Mouse (Mus musculus): ENCODE measurements at regions not wholly inside any gene's neighbourhood (a gene's known extent, or its start where the extent isn't known, plus 50 kb on each side); places are given as distances from the start of the nearest gene placed in this dataset.
"Not testable (repeated sequence)": the region's sequence is repeated elsewhere in the genome, so short reads cannot be mapped to it uniquely, and the experiment has no call there.

DNA sequence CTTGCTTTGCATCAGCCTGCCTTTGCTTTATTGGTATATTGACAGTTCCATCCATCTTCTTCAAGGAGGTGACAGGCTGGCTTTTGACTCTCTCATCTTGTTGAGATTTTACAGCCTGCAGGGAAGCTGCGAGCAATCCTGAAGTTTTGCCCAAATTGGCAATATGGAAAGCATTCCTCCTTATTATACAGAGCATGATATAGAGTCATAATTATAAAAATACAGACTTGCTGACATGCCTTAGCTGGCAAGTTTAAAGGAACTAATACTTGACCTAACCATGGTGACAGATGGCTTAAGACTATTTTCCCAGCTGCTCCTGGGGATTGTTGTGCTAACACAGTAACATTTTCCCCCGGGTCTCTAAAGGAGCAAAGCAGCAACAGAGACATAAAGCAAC is 1078.6 kb upstream of the Sel1l start:
- H3K36me3 ChIP-seq (ENCODE audit: control insufficient read depth, insufficient read depth, low read length): no peaks in the 10 kb centered on the region
- ATAC-seq (replicated peaks; ENCODE audit: low FRiP score) (no peak), DNase-seq (ENCODE audit: low spot score) (no peak)
- H3K27me3 ChIP-seq (ENCODE audit: control insufficient read depth, insufficient read depth, low read length): no peaks in the 10 kb centered on the region
- H3K9me3 ChIP-seq (ENCODE audit: control insufficient read depth, low read length): no peaks in the 10 kb centered on the region
- 82% methylated on average over 2 of the region's 2 CpGs for WGBS
- H3K4me1 ChIP-seq (replicated peaks; ENCODE audit: control insufficient read depth, insufficient read depth, low read length): no peaks in the 10 kb centered on the region
- H3K27ac ChIP-seq (ENCODE audit: low read depth, low read length): no peak overlapping the region
- no peak overlapping the region for H3K9ac ChIP-seq (ENCODE audit: low read length)
- no peak overlapping the region for H3K4me2 ChIP-seq (ENCODE audit: low read depth, low read length, severe bottlenecking)
- no peak overlapping the region for H3K4me3 ChIP-seq (ENCODE audit: low read depth, low read length)

DNA sequence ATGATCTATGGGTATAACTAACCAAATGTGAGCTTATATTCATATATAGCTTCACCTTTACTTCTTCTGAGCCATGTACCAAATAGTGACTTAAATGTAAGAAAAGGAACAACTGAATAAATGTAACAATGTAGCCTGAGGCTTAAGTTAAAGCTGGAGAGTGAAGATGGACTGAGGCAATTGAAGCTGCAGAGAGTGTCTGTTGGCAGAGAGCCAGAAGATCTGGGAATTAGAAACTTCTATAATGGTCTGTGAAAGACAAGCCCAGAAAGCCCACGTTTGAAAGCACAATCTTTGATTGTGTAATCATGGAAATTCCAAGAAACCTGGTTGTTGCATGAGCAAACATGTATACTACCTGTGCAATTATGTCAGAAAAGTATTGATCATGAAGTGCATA is 1078.0 kb upstream of the Sel1l start:
- no peaks in the 10 kb centered on the region for H3K4me1 ChIP-seq (replicated peaks; ENCODE audit: control insufficient read depth, insufficient read depth, low read length)
- ATAC-seq (replicated peaks; ENCODE audit: low FRiP score): no peak
- WGBS: 33% methylated on average over 1 of the region's 1 CpGs
- H3K36me3 ChIP-seq (ENCODE audit: control insufficient read depth, insufficient read depth, low read length): no peaks in the 10 kb centered on the region
- no peak overlapping the region for H3K4me3 ChIP-seq (ENCODE audit: low read depth, low read length)
- no peak for DNase-seq (ENCODE audit: low spot score)
- H3K9me3 ChIP-seq (ENCODE audit: control insufficient read depth, low read length): no peaks in the 10 kb centered on the region
- H3K27ac ChIP-seq (ENCODE audit: low read depth, low read length): no peak overlapping the region
- no peak overlapping the region for H3K9ac ChIP-seq (ENCODE audit: low read length)
- no peaks in the 10 kb centered on the region for H3K27me3 ChIP-seq (ENCODE audit: control insufficient read depth, insufficient read depth, low read length)
- no peak overlapping the region for H3K4me2 ChIP-seq (ENCODE audit: low read depth, low read length, severe bottlenecking)

DNA sequence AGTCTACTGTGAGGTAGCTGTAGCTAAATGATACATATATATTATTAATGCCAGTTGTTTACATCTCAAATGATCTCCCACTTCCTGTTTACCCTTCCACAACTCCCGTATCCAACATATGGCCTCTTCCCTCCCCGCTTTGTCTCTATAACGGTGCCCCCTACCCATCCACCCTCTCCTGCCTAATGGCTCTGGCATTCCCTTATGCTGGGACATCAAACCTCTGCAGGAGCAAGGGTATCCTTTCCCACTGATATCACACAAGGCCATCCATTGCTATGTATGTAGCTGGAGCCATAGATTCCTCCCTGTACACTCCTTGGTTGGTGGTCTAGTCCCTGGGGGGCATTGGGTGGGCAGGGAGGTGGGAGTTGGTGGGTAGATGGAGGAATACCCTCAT is 1071.0 kb upstream of the Sel1l start:
- 93% methylated on average over 3 of the region's 3 CpGs for WGBS
- Histone ChIP-seq H3K9ac (ENCODE audit: low read length) (no peak overlapping the region), H3K9me3 (ENCODE audit: control insufficient read depth, low read length) (no peaks in the 10 kb centered on the region), H3K36me3 (ENCODE audit: control insufficient read depth, insufficient read depth, low read length) (no peaks in the 10 kb centered on the region), H3K4me2 (ENCODE audit: low read depth, low read length, severe bottlenecking) (no peak overlapping the region), H3K4me3 (ENCODE audit: low read depth, low read length) (no peak overlapping the region), H3K27ac (ENCODE audit: low read depth, low read length) (no peak overlapping the region), H3K4me1 (replicated peaks; ENCODE audit: control insufficient read depth, insufficient read depth, low read length) (no peaks in the 10 kb centered on the region), H3K27me3 (ENCODE audit: control insufficient read depth, insufficient read depth, low read length) (no peaks in the 10 kb centered on the region)
- ATAC-seq (replicated peaks; ENCODE audit: low FRiP score): no peak
- no peak for DNase-seq (ENCODE audit: low spot score)

DNA sequence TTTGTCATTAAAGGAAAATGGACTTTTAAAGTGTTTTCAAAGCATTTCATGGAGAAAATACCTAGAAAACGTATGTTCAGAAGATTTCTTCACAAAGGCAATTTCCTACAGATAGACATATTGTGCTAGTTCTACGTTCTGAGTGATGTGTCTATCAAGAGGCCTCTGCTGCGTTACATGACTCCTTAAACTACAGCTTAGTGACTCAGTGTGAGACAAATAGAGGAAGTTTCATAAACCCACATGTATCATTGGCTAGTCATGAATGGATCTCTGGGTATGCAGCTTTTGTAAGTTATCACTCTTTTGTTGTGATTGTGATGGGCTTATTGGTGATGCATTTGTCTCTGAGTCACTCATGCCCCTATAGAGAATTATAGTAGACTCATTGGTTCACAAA is 1067.3 kb upstream of the Sel1l start:
- no peak overlapping the region for H3K4me2 ChIP-seq (ENCODE audit: low read depth, low read length, severe bottlenecking)
- ATAC-seq (replicated peaks; ENCODE audit: low FRiP score): no peak
- WGBS: 85% methylated on average over 3 of the region's 3 CpGs

DNA sequence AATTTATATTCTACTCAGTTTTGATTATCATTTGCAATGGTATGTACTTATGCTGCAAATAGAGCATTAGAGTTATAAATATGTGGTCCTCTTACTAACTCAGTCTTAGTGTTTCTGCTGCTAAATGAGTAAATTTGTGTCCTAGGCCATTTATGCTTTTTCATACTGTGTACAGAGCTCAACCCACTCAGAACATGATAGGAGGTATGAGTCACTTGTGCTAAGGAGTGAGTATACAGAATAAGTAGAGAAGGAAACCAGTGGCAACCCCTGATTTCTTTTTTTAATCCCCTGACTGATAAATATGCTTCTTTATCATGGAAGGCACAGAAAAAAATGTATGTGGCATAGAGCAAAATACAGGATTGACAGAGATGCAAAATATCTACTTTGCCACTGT is 1066.8 kb upstream of the Sel1l start:
- ATAC-seq (replicated peaks; ENCODE audit: low FRiP score) (no peak), DNase-seq (ENCODE audit: low spot score) (no peak)
- no peak overlapping the region for H3K4me2 ChIP-seq (ENCODE audit: low read depth, low read length, severe bottlenecking)
- H3K4me1 ChIP-seq (replicated peaks; ENCODE audit: control insufficient read depth, insufficient read depth, low read length): no peaks in the 10 kb centered on the region
- H3K27me3 ChIP-seq (ENCODE audit: control insufficient read depth, insufficient read depth, low read length): no peaks in the 10 kb centered on the region
- H3K9ac ChIP-seq (ENCODE audit: low read length): no peak overlapping the region
- H3K36me3 ChIP-seq (ENCODE audit: control insufficient read depth, insufficient read depth, low read length): no peaks in the 10 kb centered on the region
- H3K27ac ChIP-seq (ENCODE audit: low read depth, low read length): no peak overlapping the region
- no peak overlapping the region for H3K4me3 ChIP-seq (ENCODE audit: low read depth, low read length)
- no peaks in the 10 kb centered on the region for H3K9me3 ChIP-seq (ENCODE audit: control insufficient read depth, low read length)

More for the DNA sequence above, 1067.3 kb upstream of the Sel1l start:
- H3K9me3 ChIP-seq (ENCODE audit: control insufficient read depth, low read length): no peaks in the 10 kb centered on the region
- no peak for DNase-seq (ENCODE audit: low spot score)
- H3K27me3 ChIP-seq (ENCODE audit: control insufficient read depth, insufficient read depth, low read length): no peaks in the 10 kb centered on the region
- no peak overlapping the region for H3K4me3 ChIP-seq (ENCODE audit: low read depth, low read length)
- H3K4me1 ChIP-seq (replicated peaks; ENCODE audit: control insufficient read depth, insufficient read depth, low read length): no peaks in the 10 kb centered on the region
- no peak overlapping the region for H3K9ac ChIP-seq (ENCODE audit: low read length)
- H3K27ac ChIP-seq (ENCODE audit: low read depth, low read length): no peak overlapping the region
- no peaks in the 10 kb centered on the region for H3K36me3 ChIP-seq (ENCODE audit: control insufficient read depth, insufficient read depth, low read length)

DNA sequence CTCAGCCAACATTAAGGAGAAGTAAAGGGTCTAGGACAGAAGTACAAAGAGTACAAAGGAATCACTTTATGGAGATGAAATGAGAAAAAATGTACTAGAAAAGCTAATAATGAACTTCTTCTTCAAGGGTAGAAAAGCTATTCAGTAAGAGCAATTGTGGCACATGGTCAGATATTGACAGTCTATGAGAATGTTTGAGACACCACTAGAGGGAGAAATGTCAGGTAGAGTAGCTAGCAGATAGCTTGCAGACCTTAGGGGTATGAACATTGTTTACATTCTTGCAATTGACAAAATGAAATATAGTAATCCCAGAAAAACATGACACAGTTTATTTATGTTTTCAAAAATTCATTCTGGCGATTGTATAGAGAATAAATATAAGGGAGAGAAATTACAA is 1066.2 kb upstream of the Sel1l start:
- no peaks in the 10 kb centered on the region for H3K4me1 ChIP-seq (replicated peaks; ENCODE audit: control insufficient read depth, insufficient read depth, low read length)
- H3K9me3 ChIP-seq (ENCODE audit: control insufficient read depth, low read length): no peaks in the 10 kb centered on the region
- no peaks in the 10 kb centered on the region for H3K36me3 ChIP-seq (ENCODE audit: control insufficient read depth, insufficient read depth, low read length)
- no peaks in the 10 kb centered on the region for H3K27me3 ChIP-seq (ENCODE audit: control insufficient read depth, insufficient read depth, low read length)
- DNase-seq (ENCODE audit: low spot score) (no peak), ATAC-seq (replicated peaks; ENCODE audit: low FRiP score) (no peak)
- H3K9ac ChIP-seq (ENCODE audit: low read length): no peak overlapping the region
- no peak overlapping the region for H3K4me2 ChIP-seq (ENCODE audit: low read depth, low read length, severe bottlenecking)
- no peak overlapping the region for H3K4me3 ChIP-seq (ENCODE audit: low read depth, low read length)
- no peak overlapping the region for H3K27ac ChIP-seq (ENCODE audit: low read depth, low read length)
- 95% methylated on average over 1 of the region's 1 CpGs for WGBS

DNA sequence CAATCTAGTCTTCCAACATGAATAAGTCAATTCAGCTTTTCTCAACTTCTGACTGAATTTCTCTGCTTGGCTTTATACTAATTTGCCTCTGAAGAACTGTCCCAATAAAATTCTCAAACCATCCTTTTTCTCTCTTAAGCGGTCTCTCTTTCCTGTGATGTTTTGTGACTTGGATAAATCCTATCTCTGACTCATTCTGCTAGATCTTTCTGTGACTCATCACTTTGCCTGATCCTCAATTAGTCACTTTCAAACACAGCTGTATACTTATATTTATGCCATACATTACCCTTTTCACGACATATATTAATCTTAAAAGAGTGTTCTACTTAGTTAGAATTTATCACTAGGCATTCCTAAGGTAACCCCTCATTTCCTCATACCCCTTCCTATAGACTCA is 1055.4 kb upstream of the Sel1l start:
- Histone ChIP-seq H3K4me3 (ENCODE audit: low read depth, low read length) (no peak overlapping the region), H3K36me3 (ENCODE audit: control insufficient read depth, insufficient read depth, low read length) (no peaks in the 10 kb centered on the region), H3K27ac (ENCODE audit: low read depth, low read length) (no peak overlapping the region), H3K9ac (ENCODE audit: low read length) (no peak overlapping the region), H3K4me1 (replicated peaks; ENCODE audit: control insufficient read depth, insufficient read depth, low read length) (no peaks in the 10 kb centered on the region), H3K27me3 (ENCODE audit: control insufficient read depth, insufficient read depth, low read length) (no peaks in the 10 kb centered on the region), H3K4me2 (ENCODE audit: low read depth, low read length, severe bottlenecking) (no peak overlapping the region), H3K9me3 (ENCODE audit: control insufficient read depth, low read length) (no peaks in the 10 kb centered on the region)
- ATAC-seq (replicated peaks; ENCODE audit: low FRiP score) (no peak), DNase-seq (ENCODE audit: low spot score) (no peak)
- 85% methylated on average over 2 of the region's 2 CpGs for WGBS

DNA sequence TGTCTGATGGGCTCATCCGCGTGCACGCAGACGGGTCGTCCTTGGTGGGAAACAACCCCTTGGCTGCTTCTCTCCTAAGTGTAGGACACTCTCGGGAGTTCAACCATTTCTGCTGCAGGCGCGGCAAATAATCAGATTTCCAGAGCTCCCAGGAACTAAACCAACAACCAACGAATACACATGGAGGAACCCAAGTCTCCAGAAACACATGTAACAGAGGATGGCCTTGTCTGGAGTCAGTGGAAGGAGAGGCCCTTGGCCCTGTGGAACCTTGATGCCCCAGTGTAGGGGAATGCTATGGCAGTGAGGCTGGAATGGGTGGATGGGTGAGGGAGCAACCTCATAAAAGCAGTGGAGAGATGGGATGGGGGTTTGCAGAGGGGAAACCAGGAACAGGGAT is 1043.4 kb upstream of the Sel1l start:
- no peaks in the 10 kb centered on the region for H3K9me3 ChIP-seq (ENCODE audit: control insufficient read depth, low read length)
- ATAC-seq (replicated peaks; ENCODE audit: low FRiP score): no peak
- H3K36me3 ChIP-seq (ENCODE audit: control insufficient read depth, insufficient read depth, low read length): no peaks in the 10 kb centered on the region
- no peak overlapping the region for H3K27ac ChIP-seq (ENCODE audit: low read depth, low read length)
- H3K27me3 ChIP-seq (ENCODE audit: control insufficient read depth, insufficient read depth, low read length): no peaks in the 10 kb centered on the region
- no peak overlapping the region for H3K9ac ChIP-seq (ENCODE audit: low read length)
- WGBS: 87% methylated on average over 4 of the region's 9 CpGs
- DNase-seq (ENCODE audit: low spot score): no peak
- no peak overlapping the region for H3K4me3 ChIP-seq (ENCODE audit: low read depth, low read length)
- no peak overlapping the region for H3K4me2 ChIP-seq (ENCODE audit: low read depth, low read length, severe bottlenecking)
- no peaks in the 10 kb centered on the region for H3K4me1 ChIP-seq (replicated peaks; ENCODE audit: control insufficient read depth, insufficient read depth, low read length)

DNA sequence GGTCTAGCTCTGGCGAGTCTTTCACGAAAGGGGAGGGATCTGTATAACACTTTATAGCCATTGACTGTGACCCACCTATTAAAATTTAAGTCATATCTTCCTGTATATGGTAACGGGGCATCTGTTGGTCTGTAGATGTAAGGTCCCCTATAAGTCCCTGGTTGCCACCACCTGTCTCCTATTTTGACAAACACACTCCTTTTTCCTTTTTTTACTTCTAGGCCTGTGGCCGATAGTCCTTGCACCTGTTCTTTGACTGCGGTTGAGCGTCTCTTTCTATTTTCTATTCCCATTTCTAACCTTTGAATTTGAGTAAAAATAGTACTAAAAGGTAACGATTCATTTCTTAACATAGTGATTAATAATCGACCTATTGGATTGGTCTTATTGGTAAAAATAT is 1042.7 kb upstream of the Sel1l start:
- not testable (repeated sequence) for H3K4me1 ChIP-seq (replicated peaks; ENCODE audit: control insufficient read depth, insufficient read depth, low read length); H3K27me3 ChIP-seq (ENCODE audit: control insufficient read depth, insufficient read depth, low read length); H3K4me2 ChIP-seq (ENCODE audit: low read depth, low read length, severe bottlenecking); H3K9ac ChIP-seq (ENCODE audit: low read length); H3K27ac ChIP-seq (ENCODE audit: low read depth, low read length); ATAC-seq (replicated peaks; ENCODE audit: low FRiP score); H3K4me3 ChIP-seq (ENCODE audit: low read depth, low read length); DNase-seq (ENCODE audit: low spot score); H3K36me3 ChIP-seq (ENCODE audit: control insufficient read depth, insufficient read depth, low read length); H3K9me3 ChIP-seq (ENCODE audit: control insufficient read depth, low read length)
- no CpG with 5 or more reads among the region's 8 CpGs for WGBS
